Mouse (Mus musculus) liver, embryonic 14.5 days (tissue): ENCODE measurements around the gene Coro1b.

ENCODE experiments used
- CTCF ChIP-seq: IDR thresholded peaks from 2 replicates; pipeline ENCODE4 v1.5.1; 2016; ENCODE audit warnings: antibody characterized with exemption, low read depth, control low read depth
- EP300 ChIP-seq: IDR thresholded peaks from 2 replicates; pipeline ENCODE4 v1.6.1; 2016; ENCODE audit warnings: antibody characterized with exemption, low read depth

DNA sequence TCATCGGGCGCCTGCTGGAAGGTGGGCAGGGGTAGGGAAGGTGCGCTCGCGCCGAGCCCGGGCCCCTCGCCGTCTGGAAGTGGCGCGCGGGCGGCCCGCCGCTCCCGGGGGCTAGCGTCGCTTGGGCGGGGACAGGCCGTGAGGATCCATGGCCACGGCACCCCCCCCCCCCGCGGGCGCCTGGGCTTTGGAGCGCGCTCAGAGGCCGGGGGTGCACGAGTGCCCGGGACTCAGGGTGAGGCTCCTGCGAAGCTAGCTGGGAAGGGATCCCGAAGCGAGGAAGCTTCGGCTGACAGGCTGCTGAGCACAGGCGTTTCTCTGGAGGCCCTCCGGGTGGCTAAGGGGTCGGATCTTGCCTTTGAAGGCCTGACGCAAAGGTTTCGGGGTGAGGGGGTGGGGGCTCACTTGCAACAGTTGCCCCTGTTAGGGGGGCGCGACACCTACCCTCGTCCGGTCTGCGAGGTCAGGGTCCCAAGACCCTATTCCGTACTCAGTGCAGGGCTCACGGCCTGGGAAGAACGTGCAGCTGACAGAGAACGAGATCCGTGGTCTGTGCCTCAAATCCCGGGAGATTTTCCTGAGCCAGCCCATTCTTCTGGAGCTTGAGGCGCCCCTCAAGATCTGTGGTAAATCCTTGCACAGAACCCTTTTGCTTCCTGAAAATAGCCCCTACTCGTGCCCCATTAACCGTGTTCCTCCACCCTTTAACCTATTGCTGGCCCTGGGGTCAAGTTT, 44.0 kb downstream of the Coro1b start:
- TF ChIP-seq CTCF, result no peak
- TF ChIP-seq EP300, result no peak
